Mouse (Mus musculus): ENCODE results near the gene Dync2li1. TPM values are rescaled to one million over a fixed set of nuclear protein-coding genes. Genes with fewer than 3 reads are reported as not detected.

The Dync2li1 gene
- 10.1 TPM for polyA plus RNA-seq (2012; fragmentation: generic; extraction: Trizol)

DNA sequence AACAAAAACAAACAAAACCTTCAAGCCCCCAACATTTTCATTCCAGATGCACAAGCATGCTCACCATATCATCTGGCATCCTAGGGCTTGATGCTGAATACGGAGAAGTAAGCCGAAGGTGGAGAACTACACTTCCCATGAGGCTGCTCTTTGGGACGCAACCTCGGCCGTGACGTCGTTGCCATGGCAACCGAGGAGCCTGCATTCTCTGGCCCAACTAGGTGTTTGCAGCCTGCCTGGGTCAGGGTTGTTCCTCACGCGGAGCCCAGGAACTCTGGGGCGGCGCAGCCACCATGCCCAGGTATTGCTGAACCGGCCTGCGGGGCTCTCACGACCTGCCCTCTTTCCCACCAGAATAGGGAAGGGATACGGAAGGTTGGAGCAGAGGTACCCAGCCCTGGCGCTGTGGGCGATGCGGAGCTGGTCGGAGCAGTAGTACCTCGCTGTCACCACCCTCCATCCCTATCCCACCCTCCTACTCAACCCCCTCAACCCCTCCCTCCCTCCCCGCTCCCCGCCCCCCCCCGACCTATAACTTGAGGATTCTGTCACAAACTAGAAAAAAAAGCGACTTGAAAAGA, at the start of gene Dync2li1:
Dync2li1 (plus strand) TSS at position 221 of the 581 bp plus-strand sequence.
- H3K4me2 ChIP-seq (ENCODE audit: low read depth), result peak within 1 kb of the TSS; percentile 77
- TF ChIP-seq CEBPB (IDR thresholded peaks at IDR 0.05; ENCODE audit: insufficient read depth, poor library complexity, severe bottlenecking) (no peak), POLR2AphosphoS2 (IDR thresholded peaks at IDR 0.05; ENCODE audit: insufficient read length, low read depth) (peak; percentile 32), USF1 (IDR thresholded peaks at IDR 0.05; ENCODE audit: low read depth) (no peak), SRF (IDR thresholded peaks at IDR 0.05; ENCODE audit: control insufficient read depth, insufficient read length, low read depth) (no peak), REST (IDR thresholded peaks at IDR 0.05; ENCODE audit: insufficient read depth, insufficient read length) (no peak), TCF3 (IDR thresholded peaks at IDR 0.05; ENCODE audit: insufficient read length, low read depth) (no peak), MYOG (IDR thresholded peaks at IDR 0.05; ENCODE audit: control insufficient read depth in 1 of 3, insufficient read depth in 1 of 3, insufficient read length in 2 of 3, low read depth in 2 of 3) (peak in 1 of 3 experiments; percentile 1), POLR2A (IDR thresholded peaks at IDR 0.05; ENCODE audit: insufficient read length, low read depth) (peak; percentile 49), E2F4 (IDR thresholded peaks at IDR 0.05; ENCODE audit: insufficient read depth) (no peak)
- H3K79me2 ChIP-seq (ENCODE audit: control insufficient read depth, insufficient read depth), result no peaks in the 10 kb centered on the region
- peak within 1 kb of the TSS; percentile 14 for H3K4me3 ChIP-seq
- no peaks in the 10 kb centered on the region for H3K27me3 ChIP-seq (ENCODE audit: control insufficient read depth, insufficient read depth, insufficient read length)
- H3ac ChIP-seq (ENCODE audit: control insufficient read depth, insufficient read length), result no peak within 1 kb of the TSS
- H3K36me3 ChIP-seq (ENCODE audit: control insufficient read depth, insufficient read depth), result no peaks in the 10 kb centered on the region

DNA sequence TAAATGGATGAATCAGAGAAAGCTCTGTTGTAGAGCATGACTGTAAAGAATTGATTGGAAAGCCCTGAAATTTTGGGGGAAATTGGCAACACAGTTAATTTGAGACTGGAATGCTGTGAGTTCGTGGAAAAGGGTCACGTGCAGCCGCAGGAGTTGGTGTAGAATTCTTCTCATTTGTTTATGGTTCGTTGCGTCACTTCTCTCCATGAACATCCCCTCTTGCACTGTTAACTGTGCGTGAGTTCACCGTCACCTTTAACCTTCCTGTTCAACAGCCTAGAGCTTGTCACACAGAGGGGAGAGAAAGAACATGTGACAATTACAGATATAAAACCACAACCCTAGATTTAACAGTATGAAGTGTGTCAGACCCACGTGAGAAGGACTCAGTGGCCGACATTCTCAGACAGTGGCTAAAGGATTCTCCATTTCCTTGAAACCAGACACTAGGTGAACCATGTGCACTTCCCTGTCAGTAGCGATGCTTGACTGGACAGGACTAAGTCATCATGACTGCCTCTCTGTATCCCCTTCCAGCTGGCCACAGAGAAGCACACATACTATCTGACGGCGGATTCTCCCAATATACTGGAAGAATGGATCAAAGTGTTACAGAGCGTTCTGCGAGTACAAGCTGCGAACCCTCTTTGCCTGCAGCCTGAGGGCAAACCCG, 49.5 kb upstream of the Dync2li1 start:
- H3ac ChIP-seq (ENCODE audit: control insufficient read depth, insufficient read length), result no peak overlapping the region
- H3K36me3 ChIP-seq (ENCODE audit: control insufficient read depth, insufficient read depth), result no peaks in the 10 kb centered on the region
- no peak overlapping the region for H3K4me3 ChIP-seq
- no peaks in the 10 kb centered on the region for H3K79me2 ChIP-seq (ENCODE audit: control insufficient read depth, insufficient read depth)
- TF ChIP-seq CEBPB (IDR thresholded peaks at IDR 0.05; ENCODE audit: insufficient read depth, poor library complexity, severe bottlenecking), result peak; percentile 64
- no peak for TF ChIP-seq POLR2AphosphoS2 (IDR thresholded peaks at IDR 0.05; ENCODE audit: insufficient read length, low read depth)
- TF ChIP-seq USF1 (IDR thresholded peaks at IDR 0.05; ENCODE audit: low read depth), result peak; percentile 77
- TF ChIP-seq REST (IDR thresholded peaks at IDR 0.05; ENCODE audit: insufficient read depth, insufficient read length), result no peak
- TF ChIP-seq POLR2A (IDR thresholded peaks at IDR 0.05; ENCODE audit: insufficient read length, low read depth), result no peak
- peak in 1 of 3 experiments; percentile 49 for TF ChIP-seq MYOD1 (IDR thresholded peaks at IDR 0.05; ENCODE audit: control insufficient read depth in 1 of 3, insufficient read length in 2 of 3, low read depth in 2 of 3)
- no peaks in the 10 kb centered on the region for H3K27me3 ChIP-seq (ENCODE audit: control insufficient read depth, insufficient read depth, insufficient read length)
- peak overlapping the region; percentile 59 for H3K4me2 ChIP-seq (ENCODE audit: low read depth)

DNA sequence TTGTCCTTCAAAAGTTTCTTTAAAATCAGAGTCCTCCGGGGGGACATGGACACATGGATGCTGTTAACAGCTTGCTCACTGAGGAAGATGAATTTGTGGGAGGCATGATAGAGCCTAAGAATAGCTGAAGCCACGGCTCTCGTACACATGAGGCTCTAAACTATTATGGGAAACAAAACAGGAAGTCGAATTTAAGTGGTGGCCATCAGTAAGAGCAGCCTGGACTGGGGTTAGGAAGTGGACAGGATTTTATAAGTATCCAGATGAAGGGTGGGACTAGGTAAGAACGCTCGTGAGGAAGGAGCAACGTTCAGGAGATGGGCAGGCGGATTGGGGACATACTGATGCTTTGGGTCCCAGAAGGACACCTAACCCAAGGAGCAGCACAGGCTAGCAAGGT, 47.0 kb upstream of the Dync2li1 start:
- Histone ChIP-seq H3K36me3 (ENCODE audit: control insufficient read depth, insufficient read depth) (no peaks in the 10 kb centered on the region), H3K27me3 (ENCODE audit: control insufficient read depth, insufficient read depth, insufficient read length) (no peaks in the 10 kb centered on the region), H3K4me2 (ENCODE audit: low read depth) (no peak overlapping the region), H3K79me2 (ENCODE audit: control insufficient read depth, insufficient read depth) (no peaks in the 10 kb centered on the region), H3ac (ENCODE audit: control insufficient read depth, insufficient read length) (no peak overlapping the region), H3K4me3 (no peak overlapping the region)
- TF ChIP-seq SRF (IDR thresholded peaks at IDR 0.05; ENCODE audit: control insufficient read depth, insufficient read length, low read depth), result no peak
- no peak for TF ChIP-seq MYOG (IDR thresholded peaks at IDR 0.05; ENCODE audit: control insufficient read depth in 1 of 3, insufficient read depth in 1 of 3, insufficient read length in 2 of 3, low read depth in 2 of 3)
- no peak for TF ChIP-seq CEBPB (IDR thresholded peaks at IDR 0.05; ENCODE audit: insufficient read depth, poor library complexity, severe bottlenecking)

DNA sequence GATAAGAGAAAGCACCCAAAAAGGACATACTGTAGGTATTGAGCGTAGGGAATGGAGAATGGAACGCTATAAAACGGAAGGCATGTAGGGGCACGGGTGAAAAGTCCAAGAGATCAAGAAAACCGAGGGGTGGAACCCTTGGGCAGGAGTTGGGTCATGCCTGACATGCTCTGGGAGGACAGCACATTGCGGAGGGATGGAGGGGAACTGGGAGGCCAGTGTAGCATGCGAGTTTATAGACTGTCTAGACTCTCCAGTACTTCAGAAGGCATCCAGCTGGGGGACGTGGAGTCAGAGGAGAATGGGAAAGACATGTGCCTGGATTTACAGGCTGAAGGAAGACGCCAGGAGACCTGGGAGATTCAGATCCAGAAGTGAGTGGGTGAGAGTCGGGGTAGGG, 46.5 kb upstream of the Dync2li1 start:
- Histone ChIP-seq H3K4me3 (no peak overlapping the region), H3ac (ENCODE audit: control insufficient read depth, insufficient read length) (no peak overlapping the region), H3K4me2 (ENCODE audit: low read depth) (no peak overlapping the region), H3K79me2 (ENCODE audit: control insufficient read depth, insufficient read depth) (no peaks in the 10 kb centered on the region), H3K27me3 (ENCODE audit: control insufficient read depth, insufficient read depth, insufficient read length) (no peaks in the 10 kb centered on the region), H3K36me3 (ENCODE audit: control insufficient read depth, insufficient read depth) (no peaks in the 10 kb centered on the region)
- TF ChIP-seq POLR2AphosphoS2 (IDR thresholded peaks at IDR 0.05; ENCODE audit: insufficient read length, low read depth), result no peak
- no peak for TF ChIP-seq REST (IDR thresholded peaks at IDR 0.05; ENCODE audit: insufficient read depth, insufficient read length)
- TF ChIP-seq USF1 (IDR thresholded peaks at IDR 0.05; ENCODE audit: low read depth), result no peak
- no peak for TF ChIP-seq MYOG (IDR thresholded peaks at IDR 0.05; ENCODE audit: control insufficient read depth in 1 of 3, insufficient read depth in 1 of 3, insufficient read length in 2 of 3, low read depth in 2 of 3)
- no peak for TF ChIP-seq MYOD1 (IDR thresholded peaks at IDR 0.05; ENCODE audit: control insufficient read depth in 1 of 3, insufficient read length in 2 of 3, low read depth in 2 of 3)
- no peak for TF ChIP-seq CEBPB (IDR thresholded peaks at IDR 0.05; ENCODE audit: insufficient read depth, poor library complexity, severe bottlenecking)

GRCm38 (mm10) chr17:84580821-84581220, 45.5 kb upstream of the Dync2li1 start:
- Histone ChIP-seq H3K36me3 (ENCODE audit: control insufficient read depth, insufficient read depth) (no peaks in the 10 kb centered on the region), H3K27me3 (ENCODE audit: control insufficient read depth, insufficient read depth, insufficient read length) (no peaks in the 10 kb centered on the region), H3ac (ENCODE audit: control insufficient read depth, insufficient read length) (no peak overlapping the region), H3K4me2 (ENCODE audit: low read depth) (no peak overlapping the region), H3K79me2 (ENCODE audit: control insufficient read depth, insufficient read depth) (no peaks in the 10 kb centered on the region), H3K4me3 (no peak overlapping the region)
- TF ChIP-seq TCF12 (IDR thresholded peaks at IDR 0.05; ENCODE audit: insufficient read depth, poor library complexity, severe bottlenecking), result no peak
- TF ChIP-seq TCF3 (IDR thresholded peaks at IDR 0.05; ENCODE audit: insufficient read length, low read depth), result no peak
- no peak for TF ChIP-seq CEBPB (IDR thresholded peaks at IDR 0.05; ENCODE audit: insufficient read depth, poor library complexity, severe bottlenecking)
- no peak for TF ChIP-seq POLR2AphosphoS2 (IDR thresholded peaks at IDR 0.05; ENCODE audit: insufficient read length, low read depth)
- TF ChIP-seq REST (IDR thresholded peaks at IDR 0.05; ENCODE audit: insufficient read depth, insufficient read length), result no peak
- no peak for TF ChIP-seq E2F4 (IDR thresholded peaks at IDR 0.05; ENCODE audit: insufficient read depth)

Measured in myocyte (in vitro differentiated cells).